Mouse (Mus musculus) forebrain, embryonic 11.5 days (tissue): Measurements from ENCODE around the gene Gm20388. TPM values are rescaled to one million over a fixed set of nuclear protein-coding genes. Genes with fewer than 3 reads are reported as not detected.

Experiments used
- ATAC-seq: fragments of 200-750 bp; cut with Nextera tagmentation; replicated peaks from 2 replicates; pipeline ENCODE4 v1.8.0; 2017; ENCODE audit warnings: moderate TSS enrichment; ENCODE audit not compliant: low FRiP score
- DNase-seq: peaks from one replicate; pipeline ENCODE4 v3.0.0-alpha.2; 2017; ENCODE audit warnings: low spot score
- H3K27ac ChIP-seq: fragments of 300-500 bp; sonication (generic); 2 replicates; pipeline ENCODE4 v1.5.1; 2014; ENCODE audit warnings: low read depth, low read length
- H3K27me3 ChIP-seq: fragments of 300-500 bp; sonication (generic); 2 replicates; pipeline ENCODE4 v1.6.1; 2014; ENCODE audit warnings: mild to moderate bottlenecking, low read length, mixed read lengths; ENCODE audit not compliant: control insufficient read depth, insufficient read depth
- H3K36me3 ChIP-seq: fragments of 300-500 bp; sonication (generic); 2 replicates; pipeline ENCODE4 v1.6.1; 2014; ENCODE audit warnings: mild to moderate bottlenecking, low read length, moderate library complexity, mixed read lengths; ENCODE audit not compliant: control insufficient read depth, insufficient read depth
- H3K4me1 ChIP-seq: fragments of 300-500 bp; sonication (generic); replicated peaks from 2 replicates; pipeline ENCODE4 v1.6.1; 2014; ENCODE audit warnings: low read length, mixed read lengths; ENCODE audit not compliant: control insufficient read depth, insufficient read depth
- H3K4me2 ChIP-seq: fragments of 300-500 bp; sonication (generic); 2 replicates; pipeline ENCODE4 v1.6.1; 2014; ENCODE audit warnings: low read depth, mild to moderate bottlenecking, low read length, moderate library complexity, mixed read lengths; ENCODE audit not compliant: severe bottlenecking
- H3K4me3 ChIP-seq: fragments of 300-500 bp; sonication (generic); 2 replicates; pipeline ENCODE4 v1.5.1; 2014; ENCODE audit warnings: low read depth, low read length
- H3K9ac ChIP-seq: fragments of 300-500 bp; sonication (generic); 2 replicates; pipeline ENCODE4 v1.6.1; 2014; ENCODE audit warnings: low read length
- H3K9me3 ChIP-seq: fragments of 300-500 bp; sonication (generic); 2 replicates; pipeline ENCODE4 v1.6.1; 2016; ENCODE audit warnings: low read length, mixed read lengths; ENCODE audit not compliant: control insufficient read depth
- WGBS: fragments of 180-500 bp; shearing (Covaris S2); extraction: QIAGEN DNeasy Blood & Tissue Kit; methylation state at CpG from one replicate; pipeline ENCODE4 v1.1.7; 2014; 5-methylcytosine and 5-hydroxymethylcytosine counted together
- polyA plus RNA-seq: library from polyadenylated mRNA; unstranded; fragments of >200 nt; fragmentation: Nextera tagmentation; extraction: Ambion mirVana; gene quantifications from 2 replicates; pipeline ENCODE4 v1.2.1, GENCODE M21; 2014

Gene Gm20388
- polyA plus RNA-seq, 1 experiment from 2014 or later = not detected

- H3K4me2 ChIP-seq = no peak overlapping the region
- whole genome bisulfite sequencing = 54% methylated on average over 2 of the region's 2 CpGs
- H3K27ac ChIP-seq = no peak overlapping the region
- no peaks in the 10 kb centered on the region for H3K27me3 ChIP-seq
- no peak for DNase-seq
- H3K4me1 ChIP-seq = peaks cover 14% of the 10 kb centered on the region; the same call in 1 of the 2 replicates
- no peak overlapping the region for H3K4me3 ChIP-seq
- no peak for ATAC-seq
- no peaks in the 10 kb centered on the region for H3K36me3 ChIP-seq
- H3K9ac ChIP-seq = no peak overlapping the region; the same call in 1 of the 2 replicates
- no peaks in the 10 kb centered on the region for H3K9me3 ChIP-seq
These were observed 3806.5 kb downstream of the Gm20388 start for GRCm38 (mm10) chr8:123717104-123717503.

GRCm38 (mm10) chr8:123717516-123718490, 3807.2 kb downstream of the Gm20388 start:
- Histone ChIP-seq H3K9ac (no peak overlapping the region), H3K9me3 (no peaks in the 10 kb centered on the region), H3K4me3 (no peak overlapping the region), H3K27ac (no peak overlapping the region), H3K4me2 (no peak overlapping the region), H3K36me3 (no peaks in the 10 kb centered on the region), H3K27me3 (no peaks in the 10 kb centered on the region), H3K4me1 (peaks cover 14% of the 10 kb centered on the region; the same call in 1 of the 2 replicates)
- 77% methylated on average over 14 of the region's 15 CpGs for WGBS
- ATAC-seq (no peak), DNase-seq (no peak)

GRCm38 (mm10) chr8:123718752-123719151, 3808.1 kb downstream of the Gm20388 start:
- Histone ChIP-seq H3K27me3 (no peaks in the 10 kb centered on the region), H3K9ac (no peak overlapping the region), H3K9me3 (no peaks in the 10 kb centered on the region), H3K4me1 (peaks cover 14% of the 10 kb centered on the region; the same call in 1 of the 2 replicates), H3K27ac (no peak overlapping the region), H3K36me3 (no peaks in the 10 kb centered on the region), H3K4me2 (no peak overlapping the region), H3K4me3 (no peak overlapping the region)
- ATAC-seq (no peak), DNase-seq (no peak)
- WGBS = 88% methylated on average over 2 of the region's 2 CpGs

GRCm38 (mm10) chr8:123719280-123719679, 3808.6 kb downstream of the Gm20388 start:
- Histone ChIP-seq H3K4me1 (peaks cover 14% of the 10 kb centered on the region; the same call in 1 of the 2 replicates), H3K4me2 (no peak overlapping the region), H3K4me3 (no peak overlapping the region), H3K9me3 (no peaks in the 10 kb centered on the region), H3K9ac (no peak overlapping the region), H3K27me3 (no peaks in the 10 kb centered on the region), H3K27ac (no peak overlapping the region), H3K36me3 (no peaks in the 10 kb centered on the region)
- WGBS = 91% methylated on average over 6 of the region's 6 CpGs
- no peak for ATAC-seq
- no peak for DNase-seq

GRCm38 (mm10) chr8:123719811-123720210, 3809.2 kb downstream of the Gm20388 start:
- no peak overlapping the region for H3K4me2 ChIP-seq
- ATAC-seq (no peak), DNase-seq (no peak)
- peaks cover 14% of the 10 kb centered on the region; the same call in 1 of the 2 replicates for H3K4me1 ChIP-seq
- no peaks in the 10 kb centered on the region for H3K27me3 ChIP-seq
- 66% methylated on average over 5 of the region's 5 CpGs for WGBS
- H3K4me3 ChIP-seq = no peak overlapping the region
- H3K9ac ChIP-seq = no peak overlapping the region
- no peaks in the 10 kb centered on the region for H3K9me3 ChIP-seq
- H3K27ac ChIP-seq = 0 out of 2 replicates have a peak overlapping the region, but pooled peaks have one; percentile 12
- H3K36me3 ChIP-seq = no peaks in the 10 kb centered on the region

- Histone ChIP-seq H3K9ac (peak overlapping the region; percentile 9; the same call in 1 of the 2 replicates), H3K4me3 (no peak overlapping the region), H3K36me3 (no peaks in the 10 kb centered on the region), H3K27me3 (no peaks in the 10 kb centered on the region), H3K9me3 (no peaks in the 10 kb centered on the region), H3K4me1 (peaks cover 16% of the 10 kb centered on the region; the same call in 1 of the 2 replicates), H3K4me2 (peak overlapping the region; percentile 6; the same call in 1 of the 2 replicates), H3K27ac (no peak overlapping the region)
- no peak for ATAC-seq
- WGBS = 13% methylated on average over 12 of the region's 12 CpGs
- no peak for DNase-seq
These were observed 3809.9 kb downstream of the Gm20388 start for GRCm38 (mm10) chr8:123720471-123721001.

- no peak overlapping the region for H3K9ac ChIP-seq
- H3K9me3 ChIP-seq = no peaks in the 10 kb centered on the region
- no peak for ATAC-seq
- no peak overlapping the region for H3K4me3 ChIP-seq
- 94% methylated on average over 5 of the region's 5 CpGs for WGBS
- H3K4me2 ChIP-seq = no peak overlapping the region
- H3K27me3 ChIP-seq = no peaks in the 10 kb centered on the region
- no peak overlapping the region for H3K27ac ChIP-seq
- DNase-seq = no peak
- no peaks in the 10 kb centered on the region for H3K36me3 ChIP-seq
- peaks cover 6% of the 10 kb centered on the region; the same call in 1 of the 2 replicates for H3K4me1 ChIP-seq
These were observed 3811.6 kb downstream of the Gm20388 start for GRCm38 (mm10) chr8:123722245-123722644.

- peaks cover 15% of the 10 kb centered on the region; the same call in 1 of the 2 replicates for H3K4me1 ChIP-seq
- WGBS = 91% methylated on average over 10 of the region's 10 CpGs
- H3K4me3 ChIP-seq = no peak overlapping the region
- no peak overlapping the region for H3K27ac ChIP-seq
- no peaks in the 10 kb centered on the region for H3K9me3 ChIP-seq
- no peaks in the 10 kb centered on the region for H3K27me3 ChIP-seq
- H3K36me3 ChIP-seq = no peaks in the 10 kb centered on the region
- ATAC-seq (no peak), DNase-seq (no peak)
- H3K4me2 ChIP-seq = no peak overlapping the region
- H3K9ac ChIP-seq = no peak overlapping the region
These were observed 3814.1 kb downstream of the Gm20388 start for GRCm38 (mm10) chr8:123724752-123725151.
